Mouse (Mus musculus) erythroblast, embryonic 14.5 days (primary cell): ENCODE results near the gene Cgas.

ENCODE experiments used
- GATA1 ChIP-seq: IDR thresholded peaks from 2 replicates; pipeline ENCODE4 v1.6.1; 2012; ENCODE audit warnings: low read length, inconsistent platforms, mixed read lengths
- TAL1 ChIP-seq: IDR thresholded peaks from 3 replicates; pipeline ENCODE4 v1.6.1; 2012; ENCODE audit warnings: low read length, inconsistent platforms, mixed read lengths

DNA sequence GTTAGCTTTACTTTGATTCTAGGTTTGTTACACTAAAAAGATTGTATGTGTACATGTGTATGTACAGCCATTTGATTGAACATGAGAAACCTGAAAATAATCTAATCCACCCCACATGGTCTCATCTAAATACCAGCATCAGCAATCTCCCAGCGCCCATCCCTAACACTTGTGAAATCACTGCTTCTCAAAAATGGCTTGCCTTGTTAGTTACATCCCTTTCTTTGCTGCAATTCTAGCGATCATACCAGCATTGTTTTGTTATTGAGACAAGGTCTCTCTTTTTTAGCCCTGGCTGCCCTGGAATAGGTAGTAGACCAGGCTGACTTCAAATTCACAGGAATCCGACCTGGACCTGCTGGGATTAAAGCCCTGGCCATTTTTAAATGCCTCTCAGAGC lies 39.3 kb upstream of the Cgas start:
- TF ChIP-seq GATA1 (no peak), TAL1 (no peak)
